Mouse (Mus musculus) erythroblast, embryonic 14.5 days (primary cell): Measurements from ENCODE around the gene Col16a1. TPM values are rescaled to one million over a fixed set of nuclear protein-coding genes. Genes with fewer than 3 reads are reported as not detected.

Experiments
- H3K27me3 ChIP-seq: 2 replicates; pipeline ENCODE4 v1.6.1; 2012; ENCODE audit warnings: inconsistent platforms; ENCODE audit not compliant: control insufficient read depth
- H3K36me3 ChIP-seq: 2 replicates; pipeline ENCODE4 v1.6.1; 2012; ENCODE audit warnings: mild to moderate bottlenecking, inconsistent platforms; ENCODE audit not compliant: control insufficient read depth
- H3K4me1 ChIP-seq: 2 replicates; pipeline ENCODE4 v1.6.1; 2012; ENCODE audit warnings: inconsistent platforms; ENCODE audit not compliant: control insufficient read depth
- H3K4me3 ChIP-seq: replicated peaks from 2 replicates; pipeline ENCODE3; 2012; ENCODE audit warnings: moderate library complexity, mild to moderate bottlenecking, inconsistent platforms
- H3K9me3 ChIP-seq: 2 replicates; pipeline ENCODE4 v1.6.1; 2012; ENCODE audit warnings: low read length, inconsistent platforms, mixed read lengths; ENCODE audit not compliant: control insufficient read depth
- GATA1 ChIP-seq: IDR thresholded peaks from 2 replicates; pipeline ENCODE4 v1.6.1; 2012; ENCODE audit warnings: low read length, inconsistent platforms, mixed read lengths
- TAL1 ChIP-seq: IDR thresholded peaks from 3 replicates; pipeline ENCODE4 v1.6.1; 2012; ENCODE audit warnings: low read length, inconsistent platforms, mixed read lengths
- polyA plus RNA-seq: library from polyadenylated mRNA; stranded (reverse); fragments of >175 nt; gene quantifications from 2 replicates; pipeline ENCODE4 v1.2.3, GENCODE M21; 2012

Gene Col16a1
- polyA plus RNA-seq, 1 experiment = not detected

DNA sequence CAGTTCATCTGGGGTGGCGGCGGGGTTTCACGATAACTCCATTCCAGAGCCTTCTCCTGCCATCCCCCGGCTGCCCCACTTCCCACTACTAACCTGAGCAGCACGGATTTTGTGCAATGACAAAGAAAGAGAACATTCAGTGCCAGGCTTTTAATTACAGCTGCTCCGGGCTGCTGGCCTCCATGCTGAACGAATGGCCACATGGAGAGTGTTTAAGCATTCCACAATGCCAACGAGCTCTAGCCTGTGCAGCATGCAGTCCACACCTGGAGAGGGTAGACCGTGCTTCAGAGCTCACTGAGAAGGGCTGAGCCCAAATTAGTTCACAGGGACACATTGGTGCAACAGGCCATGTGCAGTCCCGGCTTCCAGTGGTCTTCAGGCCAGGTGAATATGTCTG lies 82.4 kb downstream of the Col16a1 start:
- Histone ChIP-seq H3K36me3 (peaks cover 44% of the 10 kb centered on the region), H3K9me3 (no peaks in the 10 kb centered on the region), H3K27me3 (no peaks in the 10 kb centered on the region), H3K4me3 (no peak overlapping the region), H3K4me1 (peaks cover 38% of the 10 kb centered on the region)
- TF ChIP-seq GATA1 (no peak), TAL1 (no peak)

- TF ChIP-seq GATA1 (no peak), TAL1 (no peak)
These were observed 83.2 kb downstream of the Col16a1 start for GRCm38 (mm10) chr4:130130641-130131350.

DNA sequence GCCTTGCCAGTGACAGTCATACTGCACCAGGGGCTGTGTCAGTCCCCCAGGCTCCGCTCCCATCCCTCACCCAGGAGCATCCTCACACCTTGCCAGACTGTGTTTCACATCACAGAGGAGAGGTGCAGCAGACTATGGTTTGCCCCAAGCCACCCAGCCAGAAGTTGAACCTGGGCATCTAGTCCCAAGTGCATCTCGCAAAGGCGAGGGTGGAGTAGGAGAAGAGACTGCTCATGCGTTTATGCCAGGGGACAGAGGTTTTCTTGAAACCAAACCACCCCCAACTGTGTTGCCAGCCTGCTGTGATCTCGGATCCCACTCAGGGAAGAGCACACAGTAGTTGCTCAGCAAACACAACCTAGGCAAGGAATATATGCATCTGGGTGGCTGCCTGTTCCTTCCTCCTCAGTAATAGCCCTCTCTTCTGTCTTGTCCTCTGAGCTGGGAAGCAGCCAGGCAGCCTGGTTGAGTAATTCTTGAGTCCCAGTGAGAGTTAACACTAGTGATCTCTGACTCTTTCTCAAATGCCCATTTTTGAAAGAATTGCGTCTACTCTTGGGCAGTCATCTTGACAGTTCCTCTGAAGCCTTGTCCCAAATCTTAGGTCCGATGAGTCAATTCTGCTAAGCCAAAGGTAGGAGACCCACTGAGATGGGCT lies 83.9 kb downstream of the Col16a1 start:
- Histone ChIP-seq H3K4me3 (no peak overlapping the region), H3K27me3 (peaks cover 9% of the 10 kb centered on the region), H3K4me1 (peaks cover 42% of the 10 kb centered on the region), H3K36me3 (peaks cover 29% of the 10 kb centered on the region), H3K9me3 (no peaks in the 10 kb centered on the region)
- TF ChIP-seq TAL1 = no peak
- no peak for TF ChIP-seq GATA1

More at GRCm38 (mm10) chr4:130130641-130131350, 83.2 kb downstream of the Col16a1 start:
- peaks cover 5% of the 10 kb centered on the region for H3K27me3 ChIP-seq
- peaks cover 37% of the 10 kb centered on the region for H3K36me3 ChIP-seq
- peaks cover 41% of the 10 kb centered on the region for H3K4me1 ChIP-seq
- no peak overlapping the region for H3K4me3 ChIP-seq
- no peaks in the 10 kb centered on the region for H3K9me3 ChIP-seq

GRCm38 (mm10) chr4:130133399-130133798 lies 85.8 kb downstream of the Col16a1 start:
- TF ChIP-seq TAL1 (no peak), GATA1 (no peak)
- Histone ChIP-seq H3K27me3 (peaks cover 27% of the 10 kb centered on the region), H3K9me3 (no peaks in the 10 kb centered on the region), H3K4me1 (peaks cover 30% of the 10 kb centered on the region), H3K36me3 (peaks cover 11% of the 10 kb centered on the region), H3K4me3 (no peak overlapping the region)

- H3K27me3 ChIP-seq = peaks cover 70% of the 10 kb centered on the region
These were observed 91.0 kb downstream of the Col16a1 start for GRCm38 (mm10) chr4:130138441-130139213.

GRCm38 (mm10) chr4:130139214-130139492 lies 91.5 kb downstream of the Col16a1 start, which contains the start of gene Hcrtr1:
Gene Hcrtr1 (minus strand): TSS chr4:130139359.
- Histone ChIP-seq H3K9me3 (no peaks in the 10 kb centered on the region; the same call in 1 of the 2 replicates), H3K36me3 (no peaks in the 10 kb centered on the region), H3K27me3 (peaks cover 71% of the 10 kb centered on the region), H3K4me3 (no peak within 1 kb of the TSS), H3K4me1 (peaks cover 4% of the 10 kb centered on the region)
- no peak for TF ChIP-seq TAL1
- TF ChIP-seq GATA1 = no peak

More at GRCm38 (mm10) chr4:130138441-130139213, 91.0 kb downstream of the Col16a1 start:
- Histone ChIP-seq H3K9me3 (no peaks in the 10 kb centered on the region; the same call in 1 of the 2 replicates), H3K36me3 (no peaks in the 10 kb centered on the region), H3K4me1 (peaks cover 4% of the 10 kb centered on the region), H3K4me3 (no peak overlapping the region)
- TF ChIP-seq GATA1 = no peak
- no peak for TF ChIP-seq TAL1

DNA sequence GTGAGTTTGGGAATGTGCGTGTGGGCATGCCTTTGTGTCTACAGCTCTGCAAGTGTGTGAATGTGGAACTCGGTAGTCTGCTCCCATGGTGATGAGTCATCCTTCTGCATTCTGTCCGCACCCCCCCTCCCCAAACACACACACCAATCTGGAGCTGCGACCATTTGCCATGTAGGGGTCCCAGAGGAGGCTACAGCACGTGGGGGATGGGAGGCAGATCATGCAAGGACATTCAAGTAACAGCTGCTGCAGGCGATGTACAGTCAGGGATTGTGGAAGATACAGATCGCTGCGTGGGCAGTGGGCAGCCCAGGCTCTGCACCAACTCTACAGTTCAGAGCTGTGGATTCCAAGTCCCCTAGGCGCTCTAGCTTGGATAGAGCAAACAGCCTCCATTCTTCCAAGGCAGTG lies 93.4 kb downstream of the Col16a1 start:
- Histone ChIP-seq H3K4me3 (no peak overlapping the region), H3K9me3 (peaks cover 4% of the 10 kb centered on the region; the same call in 1 of the 2 replicates), H3K27me3 (peaks cover 69% of the 10 kb centered on the region), H3K4me1 (no peaks in the 10 kb centered on the region), H3K36me3 (no peaks in the 10 kb centered on the region)
- no peak for TF ChIP-seq TAL1
- no peak for TF ChIP-seq GATA1

GRCm38 (mm10) chr4:130141786-130142185 lies 94.1 kb downstream of the Col16a1 start:
- H3K4me1 ChIP-seq = no peaks in the 10 kb centered on the region
- H3K27me3 ChIP-seq = peaks cover 64% of the 10 kb centered on the region
- H3K4me3 ChIP-seq = no peak overlapping the region
- TF ChIP-seq TAL1 (no peak), GATA1 (no peak)
- no peaks in the 10 kb centered on the region for H3K36me3 ChIP-seq
- peaks cover 4% of the 10 kb centered on the region; the same call in 1 of the 2 replicates for H3K9me3 ChIP-seq

DNA sequence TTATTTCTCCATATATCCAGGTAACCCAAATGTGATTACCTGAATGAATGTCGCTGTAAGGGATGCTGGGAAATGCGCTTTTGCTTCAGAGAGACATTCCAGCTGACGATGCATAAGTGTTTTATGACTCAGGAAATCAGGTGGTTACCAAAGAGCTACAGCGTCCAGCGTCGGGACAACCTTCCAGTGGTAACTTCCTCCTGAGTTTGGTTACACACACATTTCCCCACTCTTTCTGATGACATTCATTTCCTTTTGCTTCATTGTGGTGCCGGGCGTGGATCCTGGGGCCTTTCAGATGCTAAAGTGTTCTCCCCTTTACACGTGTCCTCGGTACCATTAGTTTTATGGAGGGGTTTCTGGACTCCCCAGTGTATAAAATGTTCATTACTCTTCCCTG lies 100.8 kb downstream of the Col16a1 start:
- no peak overlapping the region for H3K4me3 ChIP-seq
- TF ChIP-seq TAL1 = no peak
- no peak for TF ChIP-seq GATA1
- H3K27me3 ChIP-seq = peaks cover 46% of the 10 kb centered on the region

More for the DNA sequence above, 100.8 kb downstream of the Col16a1 start:
- Histone ChIP-seq H3K9me3 (peaks cover 4% of the 10 kb centered on the region; the same call in 1 of the 2 replicates), H3K4me1 (no peaks in the 10 kb centered on the region), H3K36me3 (no peaks in the 10 kb centered on the region)

Other genes starting within 250 kb of the Col16a1 start
- 3.6 and 4.7 TPM in 2 replicates for gene Ptp4a2, start 236.6 kb upstream of the Col16a1 start, polyA plus RNA-seq
- not detected in 2 replicates for gene Spocd1, start 118.6 kb upstream of the Col16a1 start, polyA plus RNA-seq
- 0.02 TPM in 1 of 2 replicates, not detected in the other for gene Adgrb2, start 63.0 kb upstream of the Col16a1 start, polyA plus RNA-seq
- 3.1 and 3.8 TPM in 2 replicates for gene Pef1, start 54.7 kb downstream of the Col16a1 start, polyA plus RNA-seq
- not detected in 2 replicates for gene Hcrtr1, start 91.5 kb downstream of the Col16a1 start, polyA plus RNA-seq
- gene Tinagl1, start 127.3 kb downstream of the Col16a1 start, polyA plus RNA-seq = 58.6 and 58.7 TPM in 2 replicates
- gene Gm853, start 174.6 kb downstream of the Col16a1 start, polyA plus RNA-seq = not detected in 2 replicates
- gene Serinc2, start 231.4 kb downstream of the Col16a1 start, polyA plus RNA-seq = not detected in 2 replicates